Mouse (Mus musculus): ENCODE results near the gene Kcnq5. TPM values are rescaled to one million over a fixed set of nuclear protein-coding genes. Genes with fewer than 3 reads are reported as not detected.
A peak's percentile ranks its signal among the peaks of the same experiment; 100 is the strongest.

Kcnq5 gene
- polyA plus RNA-seq, 1 experiment from 2014 or later, result 1.4 TPM

DNA sequence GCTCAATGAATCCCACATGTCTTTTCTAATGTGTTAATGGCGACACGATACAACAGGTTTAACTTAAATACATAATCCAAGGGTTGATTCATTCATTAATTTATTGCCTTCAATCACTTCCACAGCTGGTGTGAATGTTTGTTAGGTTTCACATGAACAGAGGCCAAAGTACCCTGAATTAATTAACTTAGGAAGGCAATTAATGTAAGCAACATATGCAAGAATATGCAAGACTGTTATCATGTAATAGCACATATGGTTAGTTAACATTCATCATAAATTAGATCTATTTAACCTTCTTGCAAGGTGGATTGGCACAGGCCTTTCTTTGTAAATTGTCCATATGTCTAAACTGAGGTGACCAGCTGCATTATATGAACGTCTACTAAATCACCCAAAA, 300.9 kb downstream of the Kcnq5 start:
- no peak for DNase-seq (ENCODE audit: low spot score)
- ATAC-seq (ENCODE audit: low read depth), result no peak
- 87% methylated on average over 3 of the region's 3 CpGs for WGBS
- Histone ChIP-seq H3K27me3 (replicated peaks; ENCODE audit: control insufficient read depth, insufficient read depth, low read length) (no peaks in the 10 kb centered on the region), H3K4me2 (ENCODE audit: low read depth, low read length) (no peak overlapping the region), H3K4me3 (ENCODE audit: low read depth, low read length) (no peak overlapping the region), H3K9ac (ENCODE audit: low read depth, low read length) (no peak overlapping the region), H3K9me3 (ENCODE audit: control insufficient read depth, low read length) (no peaks in the 10 kb centered on the region), H3K4me1 (ENCODE audit: control insufficient read depth, insufficient read depth, low read length) (no peaks in the 10 kb centered on the region; the same call in 1 of the 2 replicates), H3K36me3 (ENCODE audit: control insufficient read depth, insufficient read depth, low read length) (no peaks in the 10 kb centered on the region), H3K27ac (replicated peaks; ENCODE audit: low read depth, low read length) (no peak overlapping the region)

- H3K27me3 ChIP-seq (replicated peaks; ENCODE audit: control insufficient read depth, insufficient read depth, low read length), result no peaks in the 10 kb centered on the region
- no peak overlapping the region for H3K27ac ChIP-seq (replicated peaks; ENCODE audit: low read depth, low read length)
- H3K4me1 ChIP-seq (ENCODE audit: control insufficient read depth, insufficient read depth, low read length), result no peaks in the 10 kb centered on the region
- WGBS, result 47% methylated on average over 4 of the region's 4 CpGs
- ATAC-seq (ENCODE audit: low read depth), result no peak
- no peak overlapping the region for H3K4me2 ChIP-seq (ENCODE audit: low read depth, low read length)
- H3K9ac ChIP-seq (ENCODE audit: low read depth, low read length), result no peak overlapping the region
- no peak overlapping the region for H3K4me3 ChIP-seq (ENCODE audit: low read depth, low read length)
- no peaks in the 10 kb centered on the region for H3K9me3 ChIP-seq (ENCODE audit: control insufficient read depth, low read length)
- no peaks in the 10 kb centered on the region for H3K36me3 ChIP-seq (ENCODE audit: control insufficient read depth, insufficient read depth, low read length)
- DNase-seq (ENCODE audit: low spot score), result no peak
Measured at GRCm38 (mm10) chr1:21650820-21651219, 310.9 kb downstream of the Kcnq5 start.

DNA sequence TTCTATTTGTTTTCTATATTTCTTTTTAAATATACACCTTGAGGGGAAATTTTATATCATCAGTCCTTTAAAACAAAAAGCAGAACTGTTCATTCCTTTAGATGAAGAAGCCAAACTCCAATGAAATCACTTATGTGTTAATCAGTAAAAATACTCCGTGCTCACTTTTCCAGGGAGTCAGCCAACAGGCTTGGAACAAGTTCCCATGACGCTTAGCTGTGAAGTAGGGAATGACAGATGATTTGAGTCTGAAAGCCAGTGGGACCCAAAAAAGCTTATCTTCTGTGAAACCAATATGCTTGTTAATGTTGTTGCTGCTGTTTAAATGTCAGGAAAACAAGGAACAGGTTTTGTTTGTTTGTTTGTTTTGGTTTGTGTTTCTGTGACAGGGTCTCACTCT, 326.3 kb downstream of the Kcnq5 start:
- Histone ChIP-seq H3K9ac (ENCODE audit: low read depth, low read length) (no peak overlapping the region), H3K36me3 (ENCODE audit: control insufficient read depth, insufficient read depth, low read length) (no peaks in the 10 kb centered on the region), H3K27ac (replicated peaks; ENCODE audit: low read depth, low read length) (no peak overlapping the region), H3K4me1 (ENCODE audit: control insufficient read depth, insufficient read depth, low read length) (no peaks in the 10 kb centered on the region), H3K9me3 (ENCODE audit: control insufficient read depth, low read length) (no peaks in the 10 kb centered on the region), H3K4me3 (ENCODE audit: low read depth, low read length) (no peak overlapping the region), H3K27me3 (replicated peaks; ENCODE audit: control insufficient read depth, insufficient read depth, low read length) (no peaks in the 10 kb centered on the region), H3K4me2 (ENCODE audit: low read depth, low read length) (no peak overlapping the region)
- ATAC-seq (ENCODE audit: low read depth) (no peak), DNase-seq (ENCODE audit: low spot score) (no peak)
- WGBS, result 56% methylated on average over 2 of the region's 2 CpGs

DNA sequence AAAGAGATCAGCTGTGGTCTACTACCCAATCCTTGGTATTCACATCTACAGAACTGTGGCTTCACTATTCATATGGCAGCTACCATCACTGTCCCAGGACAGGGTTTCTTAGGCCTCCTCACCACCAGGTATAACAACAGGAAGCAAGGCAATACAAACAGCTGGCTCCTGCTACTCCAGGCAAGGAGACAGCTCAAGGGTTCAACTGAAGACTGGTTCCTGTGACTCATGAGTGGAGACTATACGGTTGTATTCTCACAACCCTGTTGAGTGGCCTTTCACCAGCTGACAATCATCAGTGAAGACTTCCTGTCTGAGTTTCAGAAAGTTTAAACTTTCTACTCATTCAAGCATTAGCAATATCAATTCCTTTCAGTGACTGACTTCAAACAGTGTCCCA, 327.7 kb downstream of the Kcnq5 start:
- Histone ChIP-seq H3K9ac (ENCODE audit: low read depth, low read length) (no peak overlapping the region), H3K4me3 (ENCODE audit: low read depth, low read length) (no peak overlapping the region), H3K9me3 (ENCODE audit: control insufficient read depth, low read length) (no peaks in the 10 kb centered on the region), H3K27ac (replicated peaks; ENCODE audit: low read depth, low read length) (no peak overlapping the region), H3K4me1 (ENCODE audit: control insufficient read depth, insufficient read depth, low read length) (no peaks in the 10 kb centered on the region), H3K4me2 (ENCODE audit: low read depth, low read length) (no peak overlapping the region), H3K27me3 (replicated peaks; ENCODE audit: control insufficient read depth, insufficient read depth, low read length) (no peaks in the 10 kb centered on the region), H3K36me3 (ENCODE audit: control insufficient read depth, insufficient read depth, low read length) (no peaks in the 10 kb centered on the region)
- WGBS, result 44% methylated on average over 1 of the region's 1 CpGs
- ATAC-seq (ENCODE audit: low read depth) (no peak), DNase-seq (ENCODE audit: low spot score) (no peak)

DNA sequence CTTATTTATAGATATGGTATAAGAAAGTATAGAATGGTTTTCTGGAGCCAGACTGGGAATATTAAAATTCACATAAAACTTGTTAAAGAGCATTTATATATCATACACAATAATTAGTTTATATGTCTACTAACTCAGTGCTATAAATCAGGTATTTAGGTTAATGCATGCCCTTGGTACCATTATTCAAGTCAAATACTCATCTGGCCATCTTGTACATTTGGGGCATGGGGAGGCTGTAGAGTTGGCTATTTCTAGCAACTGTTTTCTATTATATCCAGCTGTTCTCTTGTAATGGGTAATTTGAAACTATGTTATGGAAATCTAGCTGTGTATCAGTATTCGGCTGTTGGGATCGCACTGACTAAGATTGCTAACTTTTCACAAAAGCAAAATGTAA, 339.3 kb downstream of the Kcnq5 start:
- no peak overlapping the region for H3K4me3 ChIP-seq (ENCODE audit: low read depth, low read length)
- H3K4me2 ChIP-seq (ENCODE audit: low read depth, low read length), result no peak overlapping the region
- no peak overlapping the region for H3K9ac ChIP-seq (ENCODE audit: low read depth, low read length)
- no peak for ATAC-seq (ENCODE audit: low read depth)
- no peak for DNase-seq (ENCODE audit: low spot score)
- whole genome bisulfite sequencing, result 42% methylated on average over 2 of the region's 2 CpGs
- H3K9me3 ChIP-seq (ENCODE audit: control insufficient read depth, low read length), result no peaks in the 10 kb centered on the region
- H3K27ac ChIP-seq (replicated peaks; ENCODE audit: low read depth, low read length), result no peak overlapping the region
- H3K27me3 ChIP-seq (replicated peaks; ENCODE audit: control insufficient read depth, insufficient read depth, low read length), result no peaks in the 10 kb centered on the region
- H3K4me1 ChIP-seq (ENCODE audit: control insufficient read depth, insufficient read depth, low read length), result no peaks in the 10 kb centered on the region; the same call in 1 of the 2 replicates
- no peaks in the 10 kb centered on the region for H3K36me3 ChIP-seq (ENCODE audit: control insufficient read depth, insufficient read depth, low read length)

DNA sequence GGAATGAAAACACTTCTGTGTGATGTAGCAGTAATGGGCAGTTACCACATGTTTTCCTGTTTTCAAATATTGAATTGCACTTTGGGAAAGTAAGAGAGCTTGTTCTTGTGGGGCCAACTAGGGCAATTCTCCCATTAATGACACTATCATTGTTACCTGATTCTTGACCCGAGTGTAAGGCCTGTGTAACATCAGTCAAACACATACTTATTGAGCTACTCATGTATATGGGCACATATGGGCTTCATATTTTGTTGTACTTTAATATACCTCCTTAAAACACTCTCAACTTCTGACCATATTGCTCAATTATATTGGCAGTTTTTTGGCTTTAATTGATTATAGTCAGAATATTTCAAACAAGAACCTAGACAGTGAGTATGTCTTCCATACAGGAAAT, 339.7 kb downstream of the Kcnq5 start:
- Histone ChIP-seq H3K4me2 (ENCODE audit: low read depth, low read length) (no peak overlapping the region), H3K4me3 (ENCODE audit: low read depth, low read length) (no peak overlapping the region), H3K27ac (replicated peaks; ENCODE audit: low read depth, low read length) (no peak overlapping the region), H3K9me3 (ENCODE audit: control insufficient read depth, low read length) (no peaks in the 10 kb centered on the region), H3K27me3 (replicated peaks; ENCODE audit: control insufficient read depth, insufficient read depth, low read length) (no peaks in the 10 kb centered on the region), H3K36me3 (ENCODE audit: control insufficient read depth, insufficient read depth, low read length) (no peaks in the 10 kb centered on the region), H3K9ac (ENCODE audit: low read depth, low read length) (no peak overlapping the region), H3K4me1 (ENCODE audit: control insufficient read depth, insufficient read depth, low read length) (no peaks in the 10 kb centered on the region; the same call in 1 of the 2 replicates)
- WGBS, result 83% methylated on average over 1 of the region's 1 CpGs
- ATAC-seq (ENCODE audit: low read depth) (no peak), DNase-seq (ENCODE audit: low spot score) (no peak)

GRCm38 (mm10) chr1:21618712-21619111, 343.0 kb downstream of the Kcnq5 start:
- ATAC-seq (ENCODE audit: low read depth) (no peak), DNase-seq (ENCODE audit: low spot score) (no peak)
- H3K4me1 ChIP-seq (ENCODE audit: control insufficient read depth, insufficient read depth, low read length), result no peaks in the 10 kb centered on the region; the same call in 1 of the 2 replicates
- H3K4me3 ChIP-seq (ENCODE audit: low read depth, low read length), result no peak overlapping the region
- no peak overlapping the region for H3K4me2 ChIP-seq (ENCODE audit: low read depth, low read length)
- no peak overlapping the region for H3K27ac ChIP-seq (replicated peaks; ENCODE audit: low read depth, low read length)
- 90% methylated on average over 3 of the region's 3 CpGs for WGBS
- no peaks in the 10 kb centered on the region for H3K9me3 ChIP-seq (ENCODE audit: control insufficient read depth, low read length)
- H3K36me3 ChIP-seq (ENCODE audit: control insufficient read depth, insufficient read depth, low read length), result no peaks in the 10 kb centered on the region
- H3K9ac ChIP-seq (ENCODE audit: low read depth, low read length), result no peak overlapping the region
- H3K27me3 ChIP-seq (replicated peaks; ENCODE audit: control insufficient read depth, insufficient read depth, low read length), result no peaks in the 10 kb centered on the region

DNA sequence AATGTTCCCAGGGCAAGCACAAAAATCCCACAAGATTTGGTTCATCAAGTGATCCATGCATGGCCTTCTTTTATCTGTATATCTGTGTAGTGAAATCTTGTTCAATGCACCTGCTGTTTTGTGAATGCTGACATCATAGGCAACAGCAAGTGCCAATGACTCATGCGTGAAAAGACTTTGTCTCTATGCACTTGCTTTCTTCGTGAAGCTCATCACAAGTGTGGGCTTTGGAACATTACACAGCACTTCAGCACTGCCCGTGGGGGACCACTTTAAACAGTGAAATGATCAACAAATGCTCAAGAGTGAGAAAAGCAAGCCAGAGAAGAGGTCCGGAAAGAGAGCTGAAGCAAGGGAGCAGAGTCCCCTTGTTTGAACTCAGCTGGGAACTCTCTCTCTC, 345.1 kb downstream of the Kcnq5 start:
- no peak overlapping the region for H3K9ac ChIP-seq (ENCODE audit: low read depth, low read length)
- H3K27ac ChIP-seq (replicated peaks; ENCODE audit: low read depth, low read length), result no peak overlapping the region
- H3K36me3 ChIP-seq (ENCODE audit: control insufficient read depth, insufficient read depth, low read length), result no peaks in the 10 kb centered on the region
- DNase-seq (ENCODE audit: low spot score) (no peak), ATAC-seq (ENCODE audit: low read depth) (no peak)
- no peaks in the 10 kb centered on the region for H3K27me3 ChIP-seq (replicated peaks; ENCODE audit: control insufficient read depth, insufficient read depth, low read length)
- no peak overlapping the region for H3K4me3 ChIP-seq (ENCODE audit: low read depth, low read length)
- H3K4me2 ChIP-seq (ENCODE audit: low read depth, low read length), result no peak overlapping the region
- no peaks in the 10 kb centered on the region; the same call in 1 of the 2 replicates for H3K4me1 ChIP-seq (ENCODE audit: control insufficient read depth, insufficient read depth, low read length)
- WGBS, result 74% methylated on average over 4 of the region's 4 CpGs
- H3K9me3 ChIP-seq (ENCODE audit: control insufficient read depth, low read length), result no peaks in the 10 kb centered on the region

GRCm38 (mm10) chr1:21613933-21614332, 347.8 kb downstream of the Kcnq5 start:
- Histone ChIP-seq H3K9me3 (ENCODE audit: control insufficient read depth, low read length) (no peaks in the 10 kb centered on the region), H3K27me3 (replicated peaks; ENCODE audit: control insufficient read depth, insufficient read depth, low read length) (no peaks in the 10 kb centered on the region), H3K36me3 (ENCODE audit: control insufficient read depth, insufficient read depth, low read length) (no peaks in the 10 kb centered on the region), H3K4me1 (ENCODE audit: control insufficient read depth, insufficient read depth, low read length) (no peaks in the 10 kb centered on the region), H3K9ac (ENCODE audit: low read depth, low read length) (no peak overlapping the region), H3K4me2 (ENCODE audit: low read depth, low read length) (no peak overlapping the region), H3K4me3 (ENCODE audit: low read depth, low read length) (no peak overlapping the region), H3K27ac (replicated peaks; ENCODE audit: low read depth, low read length) (no peak overlapping the region)
- DNase-seq (ENCODE audit: low spot score), result peak; percentile 51
- 46% methylated on average over 2 of the region's 2 CpGs for WGBS
- peak; percentile 50 for ATAC-seq (ENCODE audit: low read depth)
